Mouse (Mus musculus) right cerebral cortex, postnatal 36 days (tissue): ENCODE measurements around the gene Gapdhs.
"Not testable (repeated sequence)": the region's sequence is repeated elsewhere in the genome, so short reads cannot be mapped to it uniquely, and the experiment has no call there.

Experiments used
- DNase-seq, 2 experiments: peaks; one replicate each; pipeline ENCODE4 v3.0.0; 2022; ENCODE audit warnings: low spot score in 2 of 2, mixed read lengths in 1 of 2

Gapdhs gene

GRCm38 (mm10) chr7:30743617-30744016 is at the start of gene Gapdhs:
TSS of gene Gapdhs (minus strand) at chr7:30743681.
- DNase-seq: not testable (repeated sequence)

GRCm38 (mm10) chr7:30791921-30792320 is 48.4 kb upstream of the Gapdhs start:
- DNase-seq: no peak

GRCm38 (mm10) chr7:30790141-30790540 is 46.7 kb upstream of the Gapdhs start:
- no peak for DNase-seq

GRCm38 (mm10) chr7:30787377-30788022 is 44.0 kb upstream of the Gapdhs start, which contains the start of gene Krtdap:
TSS of gene Krtdap (plus strand) at chr7:30787896.
- DNase-seq: no peak

- no peak for DNase-seq
These were observed 42.5 kb upstream of the Gapdhs start for GRCm38 (mm10) chr7:30785721-30786546.

GRCm38 (mm10) chr7:30785154-30785553 is 41.7 kb upstream of the Gapdhs start:
- no peak for DNase-seq

- no peak for DNase-seq
These were observed 39.2 kb upstream of the Gapdhs start for GRCm38 (mm10) chr7:30782658-30783057.

- DNase-seq: no peak
These were observed 38.3 kb upstream of the Gapdhs start for GRCm38 (mm10) chr7:30781792-30782191.

- DNase-seq: no peak
These were observed 34.4 kb upstream of the Gapdhs start for GRCm38 (mm10) chr7:30777911-30778310.

GRCm38 (mm10) chr7:30777081-30777579 is 33.6 kb upstream of the Gapdhs start:
- no peak for DNase-seq

- DNase-seq: no peak
These were observed 32.6 kb upstream of the Gapdhs start for GRCm38 (mm10) chr7:30776104-30776503.

- DNase-seq: no peak
These were observed 25.8 kb upstream of the Gapdhs start for GRCm38 (mm10) chr7:30769236-30769635.

GRCm38 (mm10) chr7:30766408-30766807 is 22.9 kb upstream of the Gapdhs start:
- no peak for DNase-seq

GRCm38 (mm10) chr7:30765173-30765572 is 21.7 kb upstream of the Gapdhs start:
- no peak for DNase-seq

GRCm38 (mm10) chr7:30763456-30763855 is 20.0 kb upstream of the Gapdhs start, which contains the start of gene Dmkn:
TSS of gene Dmkn (plus strand) at chr7:30763756.
- no peak for DNase-seq

GRCm38 (mm10) chr7:30761769-30762352 is 18.4 kb upstream of the Gapdhs start:
- no peak for DNase-seq

GRCm38 (mm10) chr7:30758853-30759252 is 15.4 kb upstream of the Gapdhs start:
- DNase-seq: no peak

GRCm38 (mm10) chr7:30757001-30757400 is 13.5 kb upstream of the Gapdhs start:
- no peak for DNase-seq

- DNase-seq: no peak
These were observed 7.7 kb upstream of the Gapdhs start, which contains the start of gene Sbsn for GRCm38 (mm10) chr7:30751086-30751669. TSS of gene Sbsn (plus strand) at chr7:30751471.

GRCm38 (mm10) chr7:30749824-30750606 is 6.5 kb upstream of the Gapdhs start:
- DNase-seq: no peak
